Mouse (Mus musculus): ENCODE data around the gene Dusp5. TPM values are rescaled to one million over a fixed set of nuclear protein-coding genes. Genes with fewer than 3 reads are reported as not detected.
"Not testable (repeated sequence)": the region's sequence is repeated elsewhere in the genome, so short reads cannot be mapped to it uniquely, and the experiment has no call there.

Dusp5 gene
- polyA plus RNA-seq, 1 experiment from 2014 or later, result 7.4 TPM

DNA sequence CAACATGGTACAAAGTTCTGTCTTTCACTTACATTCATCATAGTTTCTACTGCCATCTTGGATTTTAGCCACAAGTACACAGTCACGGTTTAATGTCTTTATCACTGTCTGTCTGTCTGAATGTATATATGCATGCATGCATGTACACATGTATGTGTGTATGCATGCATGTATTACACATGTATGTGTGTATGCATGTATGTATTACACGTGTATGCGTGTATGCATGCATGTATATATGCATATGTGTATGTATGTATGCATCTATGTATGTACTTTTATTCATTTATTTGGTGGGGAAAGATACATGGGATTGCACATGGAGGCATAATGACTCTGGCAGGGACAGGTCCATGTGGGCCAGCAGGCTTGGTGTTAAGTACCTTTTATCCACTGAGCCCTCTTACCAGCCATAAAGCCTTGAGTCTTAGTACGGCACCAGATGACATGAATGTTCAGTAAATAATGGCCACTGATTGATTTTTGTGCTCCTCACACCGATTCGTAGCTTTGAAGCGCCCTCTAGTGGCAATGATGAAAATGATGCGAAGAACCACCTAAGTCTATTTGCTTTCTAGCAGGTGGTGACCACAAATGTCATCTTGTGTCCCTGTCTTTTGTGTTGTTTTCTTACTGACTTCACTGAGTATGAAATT, 49.8 kb downstream of the Dusp5 start:
- ATAC-seq (replicated peaks; ENCODE audit: insufficient number of reproducible peaks, insufficient read depth, low FRiP score, low read depth), result no peak
- Histone ChIP-seq H3K36me3 (no peaks in the 10 kb centered on the region), H3K27ac (no peak overlapping the region), H3K27me3 (no peaks in the 10 kb centered on the region), H3K4me1 (replicated peaks) (peaks cover 26% of the 10 kb centered on the region), H3K9ac (no peak overlapping the region), H3K4me2 (no peak overlapping the region), H3K4me3 (no peak overlapping the region), H3K9me3 (replicated peaks) (no peaks in the 10 kb centered on the region)
- 9% methylated on average over 8 of the region's 8 CpGs for WGBS

GRCm38 (mm10) chr19:53580271-53580670, 51.4 kb downstream of the Dusp5 start:
- H3K27ac ChIP-seq; H3K36me3 ChIP-seq; ATAC-seq (replicated peaks; ENCODE audit: insufficient number of reproducible peaks, insufficient read depth, low FRiP score, low read depth); H3K9ac ChIP-seq; H3K4me2 ChIP-seq; H3K4me3 ChIP-seq; H3K27me3 ChIP-seq: not testable (repeated sequence)
- H3K9me3 ChIP-seq (replicated peaks), result peaks cover 11% of the 10 kb centered on the region; the same call in 1 of the 2 replicates
- WGBS, result 87% methylated on average over 8 of the region's 8 CpGs
- peaks cover 22% of the 10 kb centered on the region for H3K4me1 ChIP-seq (replicated peaks)

DNA sequence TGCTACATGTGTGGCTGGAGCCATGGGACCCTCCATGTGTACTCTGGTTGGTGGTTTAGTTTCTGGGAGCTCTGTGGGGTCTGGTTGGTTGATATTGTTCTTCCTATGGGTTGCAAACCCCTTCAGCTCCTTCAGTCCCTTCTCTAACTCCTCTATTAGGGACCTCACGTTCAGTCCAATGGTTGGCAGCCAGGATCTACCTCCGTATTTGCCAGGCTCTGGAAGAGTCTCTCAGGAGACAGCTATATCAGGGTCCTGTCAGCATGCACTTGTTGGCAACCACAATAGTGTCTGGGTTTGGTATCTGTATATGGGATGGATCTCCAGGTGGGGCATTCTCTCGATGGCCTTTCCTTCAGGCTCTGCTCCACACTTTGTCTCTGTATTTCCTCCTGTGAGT, 58.8 kb downstream of the Dusp5 start:
- WGBS, result 81% methylated on average over 3 of the region's 3 CpGs
- H3K9ac ChIP-seq; H3K4me1 ChIP-seq (replicated peaks); ATAC-seq (replicated peaks; ENCODE audit: insufficient number of reproducible peaks, insufficient read depth, low FRiP score, low read depth); H3K4me2 ChIP-seq; H3K27ac ChIP-seq; H3K36me3 ChIP-seq; H3K4me3 ChIP-seq; H3K27me3 ChIP-seq: not testable (repeated sequence)
- H3K9me3 ChIP-seq (replicated peaks), result peaks cover 11% of the 10 kb centered on the region; the same call in 1 of the 2 replicates

DNA sequence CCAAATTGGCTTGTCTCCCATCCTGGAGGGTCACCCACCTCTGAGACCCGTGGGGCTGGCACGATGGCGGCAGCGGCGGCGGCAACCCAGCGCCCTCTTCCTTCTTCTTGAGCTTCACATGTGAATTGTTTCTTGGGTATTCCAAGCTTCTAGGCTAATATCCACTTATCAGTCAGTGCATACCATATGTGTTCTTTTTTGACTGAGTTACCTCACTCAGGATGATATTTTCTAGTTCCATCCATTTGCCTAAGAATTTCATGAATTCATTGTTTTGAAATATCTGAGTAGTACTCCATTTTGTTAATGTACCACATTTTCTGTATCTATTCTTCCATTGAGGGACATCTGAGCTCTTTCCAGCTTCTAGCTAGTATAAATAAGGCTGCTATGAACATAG, 60.1 kb downstream of the Dusp5 start, which contains the start of gene Nutf2-ps1:
Gene Nutf2-ps1 (minus strand): TSS at position 101 of the 400 bp plus-strand sequence.
- ATAC-seq (replicated peaks; ENCODE audit: insufficient number of reproducible peaks, insufficient read depth, low FRiP score, low read depth); H3K27me3 ChIP-seq; H3K4me2 ChIP-seq; H3K9ac ChIP-seq; H3K4me1 ChIP-seq (replicated peaks); H3K36me3 ChIP-seq; H3K27ac ChIP-seq; H3K4me3 ChIP-seq: not testable (repeated sequence)
- WGBS, result 94% methylated on average over 7 of the region's 7 CpGs
- H3K9me3 ChIP-seq (replicated peaks), result peaks cover 11% of the 10 kb centered on the region; the same call in 1 of the 2 replicates

Other genes starting within 250 kb of the Dusp5 start
- 38.6 and 39.1 TPM in 2 replicates for gene Mxi1, start 218.6 kb upstream of the Dusp5 start, polyA plus RNA-seq (2015; fragmentation: Nextera tagmentation; extraction: Ambion mirVana)
- 2.5 TPM in 1 of 2 replicates, not detected in the other for gene Gm10197, start 157.3 kb upstream of the Dusp5 start, polyA plus RNA-seq (2015; fragmentation: Nextera tagmentation; extraction: Ambion mirVana)
- 25.7 and 28.8 TPM in 2 replicates for gene Smndc1, start 138.5 kb upstream of the Dusp5 start, polyA plus RNA-seq (2015; fragmentation: Nextera tagmentation; extraction: Ambion mirVana)
- gene Nutf2-ps1, start 60.0 kb downstream of the Dusp5 start, polyA plus RNA-seq (2015; fragmentation: Nextera tagmentation; extraction: Ambion mirVana), result 258 and 274 TPM in 2 replicates
- 37.9 and 38.9 TPM in 2 replicates for gene Smc3, start 71.3 kb downstream of the Dusp5 start, polyA plus RNA-seq (2015; fragmentation: Nextera tagmentation; extraction: Ambion mirVana)
- 39.9 and 44.4 TPM in 2 replicates for gene Rbm20, start 148.2 kb downstream of the Dusp5 start, polyA plus RNA-seq (2015; fragmentation: Nextera tagmentation; extraction: Ambion mirVana)